Mouse (Mus musculus) megakaryocyte, adult 5-6 weeks (primary cell): Measurements from ENCODE around the gene Fnd3c2. TPM values are rescaled to one million over a fixed set of nuclear protein-coding genes. Genes with fewer than 3 reads are reported as not detected.
"Not testable (repeated sequence)": the region's sequence is repeated elsewhere in the genome, so short reads cannot be mapped to it uniquely, and the experiment has no call there.

Experiments
- ATAC-seq: 2 replicates; pipeline ENCODE4 v1.8.0; 2016; ENCODE audit warnings: mild to moderate bottlenecking, inconsistent platforms; ENCODE audit not compliant: poor library complexity, severe bottlenecking
- total RNA-seq, 2 experiments: library from RNA; stranded (forward) in 1 of 2; stranded (reverse) in 1 of 2; fragments of 153-499, 151-499 nt in 1 of 2; fragments of 221-1000, 200-1000 nt in 1 of 2; gene quantifications; 2 replicates each; pipeline versions ENCODE4 v1.2.3 to v1.2.4; 2015 to 2017

Gene Fnd3c2
- total RNA-seq (2015) (not detected in 2 replicates), total RNA-seq (2017) (not detected in 2 replicates)

- no peak for ATAC-seq
Measured at GRCm38 (mm10) chrX:106255276-106255675, at the start of gene Fnd3c2. Gene Fnd3c2, minus strand, starts transcription at chrX:106255376.

- no peak for ATAC-seq
Measured at GRCm38 (mm10) chrX:106284441-106284840, 29.3 kb upstream of the Fnd3c2 start.

GRCm38 (mm10) chrX:106221058-106221457, 34.1 kb downstream of the Fnd3c2 start, which contains the start of gene Taf9b:
Gene Taf9b, minus strand, starts transcription at chrX:106221158.
- ATAC-seq = no peak

GRCm38 (mm10) chrX:106219171-106220032, 35.8 kb downstream of the Fnd3c2 start:
- ATAC-seq = peak; percentile 92

- ATAC-seq = no peak
Measured at GRCm38 (mm10) chrX:106209100-106209499, 46.1 kb downstream of the Fnd3c2 start.

- ATAC-seq = no peak
Measured at GRCm38 (mm10) chrX:106198904-106199303, 56.3 kb downstream of the Fnd3c2 start.

GRCm38 (mm10) chrX:106197308-106197707, 57.9 kb downstream of the Fnd3c2 start:
- ATAC-seq = no peak

GRCm38 (mm10) chrX:106194361-106194760, 60.8 kb downstream of the Fnd3c2 start:
- ATAC-seq = not testable (repeated sequence)

GRCm38 (mm10) chrX:106190091-106190490, 65.1 kb downstream of the Fnd3c2 start:
- ATAC-seq = no peak

- ATAC-seq = peak; percentile 43
Measured at GRCm38 (mm10) chrX:106189356-106189755, 65.8 kb downstream of the Fnd3c2 start.

- peak; percentile 58 for ATAC-seq
Measured at GRCm38 (mm10) chrX:106187737-106188136, 67.4 kb downstream of the Fnd3c2 start.

- peak; percentile 91 for ATAC-seq
Measured at GRCm38 (mm10) chrX:106186713-106187649, 68.2 kb downstream of the Fnd3c2 start, which contains the start of gene Pgk1. Gene Pgk1, plus strand, starts transcription at chrX:106187100.

- ATAC-seq = no peak
Measured at GRCm38 (mm10) chrX:106185706-106186105, 69.5 kb downstream of the Fnd3c2 start.

Other genes starting within 250 kb of the Fnd3c2 start
- 48.6 and 55.6 TPM in 2 replicates for gene Magt1, start 243.5 kb downstream of the Fnd3c2 start, total RNA-seq (2015)
- 72.5 and 75.7 TPM in 2 replicates for gene Magt1, start 243.5 kb downstream of the Fnd3c2 start, total RNA-seq (2017)
- 306 and 313 TPM in 2 replicates for gene Cox7b, start 239.7 kb downstream of the Fnd3c2 start, total RNA-seq (2015)
- 331 and 383 TPM in 2 replicates for gene Cox7b, start 239.7 kb downstream of the Fnd3c2 start, total RNA-seq (2017)
- 25.0 and 27.5 TPM in 2 replicates for gene Atp7a, start 228.1 kb downstream of the Fnd3c2 start, total RNA-seq (2015)
- 23.5 and 46.6 TPM in 2 replicates for gene Atp7a, start 228.1 kb downstream of the Fnd3c2 start, total RNA-seq (2017)
- 116 and 127 TPM in 2 replicates for gene Tlr13, start 112.2 kb downstream of the Fnd3c2 start, total RNA-seq (2015)
- 131 and 150 TPM in 2 replicates for gene Tlr13, start 112.2 kb downstream of the Fnd3c2 start, total RNA-seq (2017)
- 313 and 334 TPM in 2 replicates for gene Pgk1, start 68.3 kb downstream of the Fnd3c2 start, total RNA-seq (2015)
- 306 and 317 TPM in 2 replicates for gene Pgk1, start 68.3 kb downstream of the Fnd3c2 start, total RNA-seq (2017)
- 5.2 and 7.2 TPM in 2 replicates for gene Taf9b, start 34.2 kb downstream of the Fnd3c2 start, total RNA-seq (2015)
- gene Taf9b, start 34.2 kb downstream of the Fnd3c2 start, total RNA-seq (2017) = 4.6 and 5.2 TPM in 2 replicates
- not detected in 2 replicates for gene Fndc3c1, start 230.0 kb upstream of the Fnd3c2 start, total RNA-seq (2015)
- gene Fndc3c1, start 230.0 kb upstream of the Fnd3c2 start, total RNA-seq (2017) = 0.04 TPM in 1 of 2 replicates, not detected in the other